Mouse (Mus musculus) lung, postnatal 0 days (tissue): ENCODE measurements at regions not wholly inside any gene's neighbourhood (a gene's known extent, or its start where the extent isn't known, plus 50 kb on each side); places are given as distances from the start of the nearest gene placed in this dataset.

Experiments used
- CTCF ChIP-seq: IDR thresholded peaks from 2 replicates; pipeline ENCODE4 v1.5.1; 2016; ENCODE audit warnings: antibody characterized with exemption, mild to moderate bottlenecking
- EP300 ChIP-seq: IDR thresholded peaks from 2 replicates; pipeline ENCODE4 v1.6.1; 2016; ENCODE audit warnings: antibody characterized with exemption, mild to moderate bottlenecking, control low read depth

DNA sequence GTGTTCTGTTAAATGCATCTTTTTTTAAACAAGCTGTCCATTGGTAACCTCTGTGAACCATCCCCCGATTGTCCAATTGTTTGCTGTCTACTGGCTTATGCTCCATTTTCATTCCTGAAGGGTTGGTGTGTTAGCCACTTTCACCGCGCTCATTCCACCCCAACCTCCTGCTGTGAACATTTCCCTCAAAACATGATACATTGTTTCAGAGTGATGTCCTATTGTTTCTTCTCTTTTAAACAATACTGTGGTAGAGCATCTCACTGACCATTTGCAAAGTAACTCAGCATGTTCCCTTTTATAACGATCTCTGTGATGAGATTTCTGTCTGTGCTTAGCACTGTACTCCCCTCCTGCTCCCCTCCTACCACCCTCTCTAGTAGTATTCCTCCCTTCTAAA is 240.1 kb downstream of the Irs2 start:
- no peak for TF ChIP-seq CTCF
- no peak for TF ChIP-seq EP300
